Mouse (Mus musculus) 3T3-L1 (cell line): Measurements from ENCODE around the gene Slco2a1.

Experiments used
- DNase-seq: peaks from one replicate; pipeline ENCODE4 v3.0.0-alpha.2; 2015; ENCODE audit warnings: low read depth, low spot score

Gene Slco2a1

DNA sequence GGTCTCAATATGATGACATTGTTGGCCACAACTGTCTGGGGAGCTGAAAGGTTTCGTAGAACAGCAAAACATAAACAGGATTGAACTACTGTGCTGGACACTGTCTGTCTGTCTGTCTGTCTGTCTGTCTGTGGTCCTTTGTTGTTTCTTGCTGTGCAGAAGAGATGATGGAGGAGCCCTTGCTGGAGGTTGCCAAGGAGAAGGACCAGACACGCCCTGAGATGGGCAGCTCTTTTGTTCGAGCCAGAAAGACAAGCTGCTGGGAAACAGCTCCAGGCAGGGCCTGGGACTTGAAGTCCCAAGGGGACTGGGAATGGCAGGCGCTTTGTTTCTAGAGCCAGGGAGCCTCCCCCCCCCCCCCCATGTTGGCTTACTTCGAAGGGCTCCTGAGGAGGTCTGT lies 129.0 kb downstream of the Slco2a1 start:
- no peak for DNase-seq

GRCm38 (mm10) chr9:103117951-103118350 lies 129.4 kb downstream of the Slco2a1 start:
- DNase-seq, result no peak

- no peak for DNase-seq
Measured at GRCm38 (mm10) chr9:103118651-103119275, 130.3 kb downstream of the Slco2a1 start.

DNA sequence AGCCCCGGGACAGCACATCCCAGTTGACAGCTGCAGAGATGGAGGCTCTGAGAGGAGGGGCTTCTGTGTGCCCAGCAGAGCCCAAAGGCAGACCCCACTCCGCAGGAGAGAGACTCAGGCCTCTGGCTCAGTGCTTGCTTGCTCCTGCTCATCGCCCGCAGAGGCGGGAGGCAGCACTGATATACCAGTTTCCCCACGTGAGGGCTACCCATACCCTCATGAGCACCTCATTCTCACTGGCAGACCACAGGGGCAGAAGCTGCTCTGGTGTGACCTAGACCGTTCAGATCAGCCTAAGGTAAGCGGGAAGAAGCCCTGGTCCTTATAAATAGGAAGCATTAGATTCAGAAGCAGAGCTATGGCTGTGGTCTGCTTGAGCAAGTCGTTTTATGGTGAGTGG lies 131.3 kb downstream of the Slco2a1 start:
- no peak for DNase-seq

DNA sequence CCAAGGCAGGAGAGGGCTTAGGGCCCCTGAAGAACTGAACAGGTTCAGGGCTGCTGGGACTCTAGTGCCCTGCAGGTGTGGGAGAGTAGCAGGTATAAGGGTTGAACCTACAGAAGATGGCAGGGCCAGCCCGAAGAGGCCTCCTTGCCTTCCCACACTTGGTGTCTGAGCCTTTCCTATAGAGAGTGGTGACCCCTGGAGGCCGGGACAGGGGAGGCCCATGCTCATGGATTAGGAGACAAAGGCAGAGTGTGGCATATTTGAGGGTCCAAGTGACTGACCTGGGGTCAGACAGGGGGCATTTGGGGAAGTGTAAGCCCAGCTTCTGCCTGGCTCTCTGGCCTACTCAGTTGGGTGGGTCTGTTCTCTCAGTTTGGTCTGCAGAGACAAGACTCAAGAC lies 131.7 kb downstream of the Slco2a1 start:
- DNase-seq, result no peak

DNA sequence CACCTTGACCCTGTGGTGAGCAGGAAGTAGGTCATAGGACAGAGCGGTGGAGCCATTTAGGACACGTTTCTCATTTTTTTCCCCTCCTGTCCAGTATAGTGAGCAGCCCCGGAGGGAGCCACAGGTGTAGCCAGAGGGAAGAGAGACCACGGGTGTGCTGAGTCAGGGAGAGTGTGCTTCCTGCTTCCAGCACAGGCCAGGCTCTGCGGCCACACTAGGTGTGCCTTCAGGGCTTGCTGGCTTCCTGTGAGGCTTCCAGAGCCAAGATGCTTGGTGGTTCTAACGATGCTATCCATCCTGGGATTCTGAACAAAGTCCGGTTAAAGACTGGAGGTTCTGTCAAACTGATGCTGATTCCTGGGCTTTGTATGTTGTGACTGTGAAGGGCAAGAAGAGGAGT lies 133.0 kb downstream of the Slco2a1 start:
- DNase-seq, result no peak

GRCm38 (mm10) chr9:103124746-103125145 lies 136.2 kb downstream of the Slco2a1 start:
- DNase-seq, result no peak

GRCm38 (mm10) chr9:103133493-103134124 lies 145.1 kb downstream of the Slco2a1 start:
- no peak for DNase-seq

GRCm38 (mm10) chr9:103134450-103135030 lies 146.0 kb downstream of the Slco2a1 start:
- peak; percentile 19 for DNase-seq

DNA sequence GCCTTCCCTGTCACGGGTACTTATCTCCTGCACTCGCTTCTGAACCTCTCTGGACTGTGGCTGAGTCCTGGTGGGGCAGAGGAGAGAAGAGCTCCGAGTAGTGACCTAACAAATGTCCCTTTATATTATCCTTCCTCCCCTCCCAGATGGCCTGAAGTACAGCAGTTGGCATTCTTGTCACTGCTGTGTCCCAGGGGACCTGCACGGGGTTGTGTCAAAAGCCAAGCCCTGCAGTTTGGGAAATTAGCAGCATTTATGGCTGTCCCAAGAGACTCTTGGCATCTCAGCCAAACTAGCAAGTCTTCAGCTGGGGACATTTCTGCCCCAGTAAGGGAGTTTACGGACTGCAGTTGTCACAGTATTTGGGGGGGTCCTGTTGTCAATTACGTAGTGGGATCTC lies 151.0 kb downstream of the Slco2a1 start:
- no peak for DNase-seq

DNA sequence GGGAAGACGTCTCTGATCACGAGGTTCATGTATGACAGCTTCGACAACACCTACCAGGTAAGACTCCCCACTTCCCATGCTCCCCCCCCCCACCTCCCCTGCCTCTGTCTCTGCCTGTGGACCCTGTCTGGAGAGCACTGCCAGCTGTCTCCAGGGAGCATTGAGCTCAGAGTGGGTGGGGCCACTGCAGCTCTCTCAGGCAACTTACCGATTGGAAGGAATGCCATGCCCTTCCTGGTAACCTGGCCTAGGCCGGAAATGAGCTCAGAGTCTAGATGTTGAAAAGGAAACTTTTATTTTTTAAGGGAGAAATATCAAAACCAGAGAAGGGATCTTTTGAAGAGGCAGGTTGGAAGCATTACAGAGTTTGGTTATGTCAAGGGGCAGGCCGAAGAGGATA lies 151.9 kb downstream of the Slco2a1 start:
- no peak for DNase-seq

GRCm38 (mm10) chr9:103141266-103141665 lies 152.8 kb downstream of the Slco2a1 start:
- no peak for DNase-seq

GRCm38 (mm10) chr9:103143881-103144280 lies 155.4 kb downstream of the Slco2a1 start:
- DNase-seq, result no peak

DNA sequence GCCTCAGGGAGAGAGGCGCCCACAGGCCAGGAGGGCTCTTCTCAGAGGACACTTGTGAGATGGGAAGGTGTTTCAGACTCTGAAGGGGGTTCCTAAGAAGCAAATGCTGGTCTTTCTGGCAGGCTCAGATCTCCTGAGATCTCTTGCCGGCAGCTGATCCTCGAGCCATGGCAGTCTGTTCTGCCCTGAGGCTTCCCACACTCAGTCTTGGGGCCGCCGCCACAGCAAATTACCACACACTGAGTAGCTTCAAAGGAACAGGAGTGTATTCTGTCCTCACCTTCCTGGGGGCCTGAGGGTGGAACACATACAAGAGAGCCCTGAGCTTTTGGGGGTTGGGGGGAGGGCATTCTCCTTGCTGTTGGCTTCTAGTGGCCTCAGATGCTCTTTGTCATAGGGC lies 156.8 kb downstream of the Slco2a1 start:
- DNase-seq, result no peak
